Comparison of ENCODE assay signal across 11 mouse cellular contexts in genomic region chr7:143009996-143010395, GRCm38 (mm10). TPM values are rescaled to one million over a fixed set of nuclear protein-coding genes. Genes with fewer than 3 reads are reported as not detected.
DNase-seq lines count a peak whose midpoint lies in the region; ATAC-seq and TF ChIP-seq lines count a peak whose summit lies in the region.
"Had no signal": no experiment of that assay in that cellular context is flagged by ENCODE, and none has a peak within 500 bp of the region (broad histone marks: within the 10 kb centered on the region; RNA-seq: fewer than 3 reads in every experiment).

No protein-coding gene starts in this region.

- peak overlapping the region; percentile 86 for H3K27ac ChIP-seq in heart, embryonic 10.5 days
- peak overlapping the region; percentile 96 for H3K27ac ChIP-seq in lung, embryonic 14.5 days (ENCODE audit: low read depth)
- peak overlapping the region; percentile 96 for H3K27ac ChIP-seq in embryonic facial prominence, embryonic 12.5 days
- H3K27ac ChIP-seq: macrophage had no signal

- DNase-seq in heart, embryonic 10.5 days (ENCODE audit: low spot score) = no peak
- DNase-seq in heart, adult 9 months (ENCODE audit: low spot score in 2 of 2) = no peak
- DNase-seq in lung, embryonic 14.5 days = no peak
- DNase-seq in lung, postnatal 10 days = no peak
- DNase-seq in left cerebral cortex, postnatal 4 days = no peak
- no peak for DNase-seq in adrenal gland, postnatal 36 days
- DNase-seq: cerebellum, adult 2 months; forebrain, postnatal 0 days had no signal

- intact Hi-C loops in left cerebral cortex, postnatal 4 days (cut with DNase I) = loop anchor here (5.0 to 10.0 kb wide), 2 partner anchors 77 to 125 kb away; no protein-coding TSS in a partner anchor

- peaks cover 84% of the 10 kb centered on the region for H3K4me1 ChIP-seq in heart, embryonic 10.5 days
- peaks cover 36% of the 10 kb centered on the region for H3K4me1 ChIP-seq in lung, embryonic 14.5 days (ENCODE audit: insufficient read depth)
- H3K4me1 ChIP-seq in embryonic facial prominence, embryonic 12.5 days = peaks cover 21% of the 10 kb centered on the region

- H3K4me2 ChIP-seq in lung, embryonic 14.5 days = peak overlapping the region; percentile 51
- no peak overlapping the region for H3K4me2 ChIP-seq in embryonic facial prominence, embryonic 12.5 days (replicated peaks)
- peak overlapping the region; percentile 54 for H3K4me2 ChIP-seq in myocyte (ENCODE audit: low read depth)

- no peak overlapping the region for H3K4me3 ChIP-seq in heart, embryonic 10.5 days
- H3K4me3 ChIP-seq in lung, embryonic 14.5 days (ENCODE audit: low read depth, low read length) = no peak overlapping the region
- no peak overlapping the region for H3K4me3 ChIP-seq in embryonic facial prominence, embryonic 12.5 days
- no peak overlapping the region for H3K4me3 ChIP-seq in myocyte

- H3K79me2 ChIP-seq in myocyte (ENCODE audit: control insufficient read depth, insufficient read depth) = no peaks in the 10 kb centered on the region

- no peak for TF ChIP-seq POLR2A in myocyte (IDR thresholded peaks at IDR 0.05; ENCODE audit: insufficient read length, low read depth)

- H3ac ChIP-seq in myocyte (ENCODE audit: control insufficient read depth, insufficient read length) = no peak overlapping the region

- ATAC-seq in lung, embryonic 14.5 days (ENCODE audit: insufficient read depth) = no peak
- no peak for ATAC-seq in embryonic facial prominence, embryonic 12.5 days (ENCODE audit: insufficient number of reproducible peaks, insufficient read depth, low FRiP score, low TSS enrichment)
- ATAC-seq: forebrain, postnatal 0 days had no signal

- no peaks in the 10 kb centered on the region for H3K9me3 ChIP-seq in heart, embryonic 10.5 days
- H3K9me3 ChIP-seq in lung, embryonic 14.5 days (ENCODE audit: low read depth, low read length) = no peaks in the 10 kb centered on the region
- H3K9me3 ChIP-seq in embryonic facial prominence, embryonic 12.5 days = no peaks in the 10 kb centered on the region

- H3K9ac ChIP-seq in lung, embryonic 14.5 days = no peak overlapping the region
- H3K9ac ChIP-seq in embryonic facial prominence, embryonic 12.5 days = no peak overlapping the region
- H3K9ac ChIP-seq: forebrain, postnatal 0 days had no signal

- WGBS in heart, embryonic 10.5 days = 82% methylated on average over 4 of the region's 4 CpGs
- WGBS in lung, embryonic 14.5 days = 78% methylated on average over 4 of the region's 4 CpGs
- 90% methylated on average over 4 of the region's 4 CpGs for WGBS in embryonic facial prominence, embryonic 12.5 days

- no peaks in the 10 kb centered on the region for H3K27me3 ChIP-seq in heart, embryonic 10.5 days (ENCODE audit: insufficient read depth, poor library complexity, severe bottlenecking)
- no peaks in the 10 kb centered on the region for H3K27me3 ChIP-seq in lung, embryonic 14.5 days (ENCODE audit: insufficient read depth, low read length)
- H3K27me3 ChIP-seq in embryonic facial prominence, embryonic 12.5 days = no peaks in the 10 kb centered on the region
- no peaks in the 10 kb centered on the region for H3K27me3 ChIP-seq in myocyte (ENCODE audit: control insufficient read depth, insufficient read depth, insufficient read length)

- no peaks in the 10 kb centered on the region for H3K36me3 ChIP-seq in heart, embryonic 10.5 days
- H3K36me3 ChIP-seq in lung, embryonic 14.5 days (ENCODE audit: insufficient read depth) = no peaks in the 10 kb centered on the region
- H3K36me3 ChIP-seq in embryonic facial prominence, embryonic 12.5 days = no peaks in the 10 kb centered on the region
- H3K36me3 ChIP-seq in myocyte (ENCODE audit: control insufficient read depth, insufficient read depth) = no peaks in the 10 kb centered on the region

- TF ChIP-seq CTCF in lung, embryonic 14.5 days (IDR thresholded peaks at IDR 0.05; ENCODE audit: low read depth) = no peak

TF ChIP-seq in myocyte, 11 proteins besides CTCF, POLR2A, EP300 and RAD21:
- no peak for TF ChIP-seq POLR2AphosphoS2 (IDR thresholded peaks at IDR 0.05; ENCODE audit: insufficient read length, low read depth)
- no peak for TF ChIP-seq E2F4 (IDR thresholded peaks at IDR 0.05; ENCODE audit: insufficient read depth)
- TF ChIP-seq TCF12 (IDR thresholded peaks at IDR 0.05; ENCODE audit: insufficient read depth, poor library complexity, severe bottlenecking) = no peak
- TF ChIP-seq CEBPB (IDR thresholded peaks at IDR 0.05; ENCODE audit: insufficient read depth, poor library complexity, severe bottlenecking) = no peak
- no peak for TF ChIP-seq USF1 (IDR thresholded peaks at IDR 0.05; ENCODE audit: low read depth)
- TF ChIP-seq SRF (IDR thresholded peaks at IDR 0.05; ENCODE audit: control insufficient read depth, insufficient read length, low read depth) = no peak
- no peak for TF ChIP-seq TCF3 (IDR thresholded peaks at IDR 0.05; ENCODE audit: insufficient read length, low read depth)
- no peak for TF ChIP-seq MYOD1 (IDR thresholded peaks at IDR 0.05; ENCODE audit: control insufficient read depth in 1 of 3, insufficient read length in 2 of 3, low read depth in 2 of 3)
- no peak for TF ChIP-seq MAX (IDR thresholded peaks at IDR 0.05; ENCODE audit: low read depth)
- TF ChIP-seq MYOG (IDR thresholded peaks at IDR 0.05; ENCODE audit: control insufficient read depth in 1 of 3, insufficient read depth in 1 of 3, insufficient read length in 2 of 3, low read depth in 2 of 3) = no peak
- no peak for TF ChIP-seq REST (IDR thresholded peaks at IDR 0.05; ENCODE audit: insufficient read depth, insufficient read length)

RNA-seq across cellular contexts. Expression of gene Tspan32, which starts 5.2 kb away (rescaled TPM):
- polyA plus RNA-seq in heart, embryonic 10.5 days (2016; fragmentation: Nextera tagmentation; extraction: Ambion mirVana) = 19.3 and 21.1 TPM in 2 replicates
- 1.1 and 2.1 TPM in 2 replicates for polyA plus RNA-seq in lung, embryonic 14.5 days (2014; fragmentation: Nextera tagmentation; extraction: Ambion mirVana)
- 1.9 and 3.3 TPM in 2 replicates for polyA plus RNA-seq in embryonic facial prominence, embryonic 12.5 days (2016; fragmentation: Nextera tagmentation; extraction: Ambion mirVana)
- polyA plus RNA-seq in myocyte (2012; fragmentation: generic; extraction: Trizol) = 59.5 TPM
- total RNA-seq in left cerebral cortex, postnatal 4 days (2021) = not detected
- total RNA-seq in adrenal gland, postnatal 36 days (2021) = under 1 TPM; 0.59 to 0.63 TPM

RNA-seq across cellular contexts. Expression of gene Ascl2, which starts 40.9 kb away (rescaled TPM):
- 1.1 and 1.2 TPM in 2 replicates for polyA plus RNA-seq in heart, embryonic 10.5 days (2016; fragmentation: Nextera tagmentation; extraction: Ambion mirVana)
- 2.2 and 3.3 TPM in 2 replicates for polyA plus RNA-seq in lung, embryonic 14.5 days (2014; fragmentation: Nextera tagmentation; extraction: Ambion mirVana)
- 0.29 and 0.51 TPM in 2 replicates for polyA plus RNA-seq in embryonic facial prominence, embryonic 12.5 days (2016; fragmentation: Nextera tagmentation; extraction: Ambion mirVana)
- polyA plus RNA-seq in myocyte (2012; fragmentation: generic; extraction: Trizol) = not detected
- under 1 TPM; 0.50 to 0.62 TPM for total RNA-seq in left cerebral cortex, postnatal 4 days (2021)
- total RNA-seq in adrenal gland, postnatal 36 days (2021) = under 1 TPM in 1 of 2 experiments, not detected in 1; 0.46 TPM
- total RNA-seq: forebrain, postnatal 0 days had no signal

RNA-seq across cellular contexts. Expression of gene Cd81, which starts 42.5 kb away (rescaled TPM):
- polyA plus RNA-seq in heart, embryonic 10.5 days (2016; fragmentation: Nextera tagmentation; extraction: Ambion mirVana) = 472 and 583 TPM in 2 replicates
- polyA plus RNA-seq in lung, embryonic 14.5 days (2014; fragmentation: Nextera tagmentation; extraction: Ambion mirVana) = 654 and 667 TPM in 2 replicates
- polyA plus RNA-seq in embryonic facial prominence, embryonic 12.5 days (2016; fragmentation: Nextera tagmentation; extraction: Ambion mirVana) = 318 and 332 TPM in 2 replicates
- polyA plus RNA-seq in myocyte (2012; fragmentation: generic; extraction: Trizol) = 744 TPM
- 100 to 1,000 TPM; 249 to 263 TPM for total RNA-seq in left cerebral cortex, postnatal 4 days (2021)
- total RNA-seq in adrenal gland, postnatal 36 days (2021) = 100 to 1,000 TPM; 689 to 765 TPM

RNA-seq across cellular contexts. Expression of gene Tssc4, which starts 59.1 kb away (rescaled TPM):
- 78.0 and 99.5 TPM in 2 replicates for polyA plus RNA-seq in heart, embryonic 10.5 days (2016; fragmentation: Nextera tagmentation; extraction: Ambion mirVana)
- 65.2 and 75.6 TPM in 2 replicates for polyA plus RNA-seq in lung, embryonic 14.5 days (2014; fragmentation: Nextera tagmentation; extraction: Ambion mirVana)
- polyA plus RNA-seq in embryonic facial prominence, embryonic 12.5 days (2016; fragmentation: Nextera tagmentation; extraction: Ambion mirVana) = 106 and 107 TPM in 2 replicates
- polyA plus RNA-seq in myocyte (2012; fragmentation: generic; extraction: Trizol) = 78.6 TPM
- total RNA-seq in left cerebral cortex, postnatal 4 days (2021) = 10 to 100 TPM; 41.6 to 44.8 TPM
- total RNA-seq in adrenal gland, postnatal 36 days (2021) = 10 to 100 TPM; 32.4 to 33.3 TPM
